Mouse (Mus musculus): ENCODE data around the gene Agpat1.

DNA sequence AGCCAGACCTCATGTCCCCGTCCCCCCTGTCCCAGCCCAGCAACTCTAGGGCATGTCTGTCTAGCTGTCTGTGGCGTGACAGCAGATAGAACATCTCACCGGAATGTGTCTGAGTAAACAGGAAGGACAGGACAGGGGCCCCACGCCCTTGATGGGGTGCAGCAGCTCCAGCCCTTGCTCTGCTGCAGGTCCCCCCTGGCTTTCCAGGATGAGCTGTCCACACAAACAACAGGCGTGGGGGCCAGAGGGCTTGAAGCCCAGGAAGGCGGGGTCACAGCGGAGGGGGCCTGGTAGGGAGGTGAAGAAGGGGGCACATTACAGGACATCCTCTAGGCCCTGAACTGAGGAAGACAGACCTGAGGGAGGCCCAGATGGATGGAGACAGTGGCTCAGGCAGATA lies 51.1 kb downstream of the Agpat1 start:
- TF ChIP-seq CTCF (IDR thresholded peaks at IDR 0.05; ENCODE audit: extremely low read depth, insufficient read length, insufficient replicate concordance, low read depth, low read length) = no peak
- no peak for TF ChIP-seq POLR2A (IDR thresholded peaks at IDR 0.05; ENCODE audit: low read depth, low read length)
